Mouse (Mus musculus) neural tube, embryonic 11.5 days (tissue): Measurements from ENCODE around the gene Hmg20b. TPM values are rescaled to one million over a fixed set of nuclear protein-coding genes. Genes with fewer than 3 reads are reported as not detected.

Experiments
- ATAC-seq: fragments of 200-750 bp; cut with Nextera tagmentation; 2 replicates; pipeline ENCODE4 v1.8.0; 2017; ENCODE audit warnings: moderate number of reproducible peaks, mild to moderate bottlenecking, moderate TSS enrichment, moderate library complexity; ENCODE audit not compliant: insufficient read depth, low FRiP score, low TSS enrichment
- DNase-seq: peaks from one replicate; pipeline ENCODE4 v3.0.0-alpha.2; 2015; ENCODE audit warnings: low spot score
- H3K27ac ChIP-seq: fragments of 300-500 bp; sonication (generic); 2 replicates; pipeline ENCODE4 v1.5.1; 2014; ENCODE audit warnings: low read depth, mild to moderate bottlenecking, low read length
- H3K27me3 ChIP-seq: fragments of 300-500 bp; sonication (generic); 2 replicates; pipeline ENCODE4 v1.6.1; 2014; ENCODE audit warnings: mild to moderate bottlenecking, low read length, mixed read lengths; ENCODE audit not compliant: control insufficient read depth, insufficient read depth
- H3K36me3 ChIP-seq: fragments of 300-500 bp; sonication (generic); 2 replicates; pipeline ENCODE4 v1.6.1; 2014; ENCODE audit warnings: mild to moderate bottlenecking, low read length, moderate library complexity, mixed read lengths; ENCODE audit not compliant: control insufficient read depth, insufficient read depth
- H3K4me1 ChIP-seq: fragments of 300-500 bp; sonication (generic); 2 replicates; pipeline ENCODE4 v1.6.1; 2014; ENCODE audit warnings: low read length, mixed read lengths; ENCODE audit not compliant: control insufficient read depth, insufficient read depth
- H3K4me2 ChIP-seq: fragments of 300-500 bp; sonication (generic); 2 replicates; pipeline ENCODE4 v1.6.1; 2014; ENCODE audit warnings: low read depth, mild to moderate bottlenecking, moderate library complexity
- H3K4me3 ChIP-seq: fragments of 300-500 bp; sonication (generic); 2 replicates; pipeline ENCODE4 v1.5.1; 2014; ENCODE audit warnings: low read depth, low read length
- H3K9ac ChIP-seq: fragments of 300-500 bp; sonication (generic); 2 replicates; pipeline ENCODE4 v1.6.1; 2014; ENCODE audit warnings: mild to moderate bottlenecking, low read length
- H3K9me3 ChIP-seq: fragments of 300-500 bp; sonication (generic); 2 replicates; pipeline ENCODE4 v1.6.1; 2016; ENCODE audit warnings: low read length; ENCODE audit not compliant: control insufficient read depth
- WGBS: fragments of 180-500 bp; shearing (Covaris S2); extraction: QIAGEN DNeasy Blood & Tissue Kit; methylation state at CpG from one replicate; pipeline ENCODE4 v1.1.7; 2014; 5-methylcytosine and 5-hydroxymethylcytosine counted together
- polyA plus RNA-seq: library from polyadenylated mRNA; unstranded; fragments of >200 nt; fragmentation: Nextera tagmentation; extraction: Ambion mirVana; gene quantifications from 2 replicates; pipeline ENCODE4 v1.2.1, GENCODE M21; 2014

Hmg20b gene
- polyA plus RNA-seq, 1 experiment from 2014 or later = 104 TPM

DNA sequence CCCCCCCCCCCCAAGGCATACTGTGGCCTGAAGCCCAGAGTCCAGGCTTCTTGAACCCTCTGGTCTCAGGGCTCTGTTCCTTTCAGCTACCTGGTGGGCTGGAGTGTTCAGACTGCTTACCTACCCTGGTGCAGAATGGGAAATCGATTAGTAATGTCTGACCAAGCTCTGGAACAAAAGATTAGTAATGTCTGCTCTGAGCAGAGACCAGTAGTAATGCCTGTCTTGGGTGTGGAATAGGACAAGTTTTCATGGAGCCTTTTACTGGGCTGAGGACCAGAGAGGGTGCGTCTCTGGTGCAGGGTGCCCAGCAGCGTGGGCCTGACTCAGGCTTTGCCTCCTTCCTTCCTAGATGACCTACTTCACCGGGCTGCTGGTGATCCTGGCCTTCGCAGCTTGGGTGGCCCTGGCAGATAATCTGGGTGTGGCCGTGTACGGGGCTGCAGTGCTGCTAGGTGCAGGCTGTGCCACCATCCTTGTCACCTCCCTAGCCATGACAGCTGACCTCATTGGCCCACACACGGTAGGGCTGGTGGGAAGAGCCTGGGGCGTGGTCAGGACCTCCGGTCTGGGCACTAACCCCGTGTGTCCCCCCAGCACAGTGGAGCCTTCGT lies 12.2 kb upstream of the Hmg20b start:
- Histone ChIP-seq H3K27ac (no peak overlapping the region), H3K4me2 (no peak overlapping the region), H3K9me3 (no peaks in the 10 kb centered on the region), H3K4me3 (no peak overlapping the region), H3K9ac (no peak overlapping the region), H3K36me3 (peaks cover 10% of the 10 kb centered on the region), H3K27me3 (peaks cover 15% of the 10 kb centered on the region), H3K4me1 (peaks cover 46% of the 10 kb centered on the region)
- DNase-seq (no peak), ATAC-seq (no peak)
- 80% methylated on average over 12 of the region's 12 CpGs for WGBS

DNA sequence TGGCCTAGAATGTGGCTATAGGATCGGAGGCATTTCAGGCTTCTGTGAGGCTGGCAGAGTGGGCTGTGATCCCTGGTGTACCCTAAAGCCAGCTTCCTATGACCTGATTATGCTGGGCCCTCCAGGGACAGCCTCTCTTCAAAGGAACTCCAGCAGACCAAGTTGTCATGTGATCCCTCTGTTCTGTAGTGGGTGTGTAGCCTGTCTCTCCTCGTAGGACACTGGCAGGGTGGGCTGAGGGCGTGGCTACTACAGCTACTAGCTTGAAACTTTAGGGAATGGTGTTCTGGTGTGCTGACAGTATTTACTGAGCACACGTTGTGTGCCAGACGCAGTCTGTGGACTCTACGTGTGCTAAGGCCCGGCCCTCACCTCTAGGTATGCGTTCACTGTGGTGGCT lies 10.4 kb upstream of the Hmg20b start:
- WGBS = 75% methylated on average over 8 of the region's 8 CpGs
- Histone ChIP-seq H3K9me3 (no peaks in the 10 kb centered on the region), H3K9ac (no peak overlapping the region), H3K27me3 (peaks cover 15% of the 10 kb centered on the region), H3K27ac (no peak overlapping the region), H3K4me1 (peaks cover 43% of the 10 kb centered on the region), H3K36me3 (no peaks in the 10 kb centered on the region), H3K4me2 (no peak overlapping the region), H3K4me3 (no peak overlapping the region)
- DNase-seq (no peak), ATAC-seq (no peak)

DNA sequence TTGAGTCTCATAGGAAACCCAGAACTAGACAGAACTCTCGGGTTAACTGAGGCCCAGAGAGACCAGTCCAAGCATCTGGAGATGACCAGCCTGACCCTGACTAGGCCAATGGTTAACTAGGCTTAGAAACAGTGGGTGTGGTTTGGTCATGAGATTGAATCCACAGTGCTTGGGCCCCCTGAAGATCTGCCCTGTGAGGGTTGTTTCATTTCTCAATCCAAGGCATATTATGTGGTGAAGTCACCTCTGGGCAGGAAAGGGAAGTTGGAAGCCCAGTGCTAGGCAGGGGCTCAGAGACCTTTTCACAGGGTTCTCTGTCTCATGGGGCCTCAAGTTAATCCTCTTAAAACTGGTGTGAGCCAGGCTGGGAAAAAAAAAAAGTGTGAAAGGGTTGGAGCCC lies 8.6 kb upstream of the Hmg20b start:
- H3K36me3 ChIP-seq = no peaks in the 10 kb centered on the region
- H3K4me3 ChIP-seq = no peak overlapping the region
- no peak overlapping the region; the same call in 1 of the 2 replicates for H3K9ac ChIP-seq
- H3K27ac ChIP-seq = no peak overlapping the region
- H3K4me2 ChIP-seq = peak overlapping the region; percentile 99; the same call in 1 of the 2 replicates
- peaks cover 3% of the 10 kb centered on the region for H3K27me3 ChIP-seq
- DNase-seq (no peak), ATAC-seq (no peak)
- 62% methylated on average over 1 of the region's 1 CpGs for WGBS
- peaks cover 25% of the 10 kb centered on the region for H3K4me1 ChIP-seq
- no peaks in the 10 kb centered on the region for H3K9me3 ChIP-seq

DNA sequence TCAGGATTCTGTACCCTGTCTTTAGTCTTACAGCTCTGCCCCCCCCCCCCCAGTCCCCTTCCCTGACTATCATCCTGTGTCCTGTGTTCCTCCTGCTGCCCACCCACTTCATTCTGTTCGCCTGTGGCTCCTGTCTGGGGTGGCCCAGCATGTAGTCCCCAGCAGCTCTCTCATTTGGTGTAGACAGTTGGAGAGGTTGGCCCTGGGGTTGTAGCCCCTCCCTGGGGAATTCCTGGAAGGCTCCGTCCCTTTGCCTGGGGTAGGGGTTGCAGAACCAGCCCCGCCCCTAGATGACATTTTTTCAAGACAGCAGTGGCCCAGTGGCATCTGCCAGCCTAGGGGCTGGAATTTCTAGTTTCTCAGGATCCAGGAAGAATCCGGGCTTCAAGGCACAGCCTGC lies 7.9 kb upstream of the Hmg20b start:
- Histone ChIP-seq H3K4me2 (peak overlapping the region; percentile 99), H3K27ac (no peak overlapping the region), H3K4me1 (peaks cover 18% of the 10 kb centered on the region), H3K27me3 (no peaks in the 10 kb centered on the region), H3K9me3 (no peaks in the 10 kb centered on the region), H3K9ac (peak overlapping the region; percentile 80), H3K4me3 (peak overlapping the region; percentile 67), H3K36me3 (no peaks in the 10 kb centered on the region)
- no peak for ATAC-seq
- DNase-seq = no peak
- WGBS = 37% methylated on average over 4 of the region's 4 CpGs

DNA sequence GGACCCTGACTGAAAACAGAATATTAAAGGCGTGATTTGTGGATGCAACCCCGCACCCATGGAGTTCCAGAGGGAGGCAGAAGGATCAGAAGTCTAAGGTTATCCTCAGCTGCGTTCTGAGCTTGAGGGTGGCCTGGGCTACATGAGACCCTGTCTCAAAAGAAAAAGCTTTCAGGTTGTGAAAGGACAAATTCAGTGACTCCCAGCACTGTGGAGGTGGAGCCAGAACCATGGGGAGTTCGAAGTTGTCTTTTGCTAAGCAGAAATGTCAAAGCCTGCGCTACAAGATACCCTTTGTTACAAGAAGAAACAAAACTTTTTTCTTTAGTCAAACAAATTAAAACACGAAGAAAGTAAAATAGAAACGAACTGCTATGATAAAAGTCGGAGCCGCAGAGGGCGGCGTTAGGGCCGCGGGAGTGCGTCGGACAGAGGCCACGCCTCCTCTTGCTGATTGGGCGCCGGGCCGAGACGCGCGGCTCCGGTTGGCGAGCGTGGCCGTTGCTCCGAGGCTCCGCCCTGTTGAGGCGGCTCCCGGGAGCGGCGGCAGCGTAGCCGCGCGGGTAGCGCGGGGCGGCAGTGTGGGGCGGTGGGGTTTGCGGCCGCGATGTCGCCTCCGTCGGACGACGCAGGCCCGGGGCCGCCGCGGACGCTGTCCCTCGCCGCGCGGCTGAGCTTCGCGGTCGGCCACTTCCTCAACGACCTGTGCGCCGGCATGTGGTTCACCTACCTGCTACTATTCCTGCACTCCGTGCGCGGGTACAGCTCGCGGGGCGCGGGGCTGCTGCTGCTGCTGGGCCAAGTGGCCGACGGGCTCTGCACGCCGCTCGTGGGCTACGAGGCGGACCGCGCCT lies 6.9 kb upstream of the Hmg20b start, which contains the start of gene Mfsd12:
Gene Mfsd12 (plus strand): TSS at position 501 of the 854 bp plus-strand sequence.
- H3K4me3 ChIP-seq = peak within 1 kb of the TSS; percentile 67
- H3K27me3 ChIP-seq = no peaks in the 10 kb centered on the region
- peak within 1 kb of the TSS; percentile 99 for H3K4me2 ChIP-seq
- no peaks in the 10 kb centered on the region for H3K36me3 ChIP-seq
- ATAC-seq (peak; percentile 87), DNase-seq (peak; percentile 91)
- H3K4me1 ChIP-seq = peaks cover 16% of the 10 kb centered on the region
- H3K27ac ChIP-seq = 0 out of 2 replicates have a peak within 1 kb of the TSS, but pooled peaks have one; percentile 10
- peak within 1 kb of the TSS; percentile 80 for H3K9ac ChIP-seq
- 2% methylated on average over 77 of the region's 79 CpGs for WGBS
- no peaks in the 10 kb centered on the region for H3K9me3 ChIP-seq

DNA sequence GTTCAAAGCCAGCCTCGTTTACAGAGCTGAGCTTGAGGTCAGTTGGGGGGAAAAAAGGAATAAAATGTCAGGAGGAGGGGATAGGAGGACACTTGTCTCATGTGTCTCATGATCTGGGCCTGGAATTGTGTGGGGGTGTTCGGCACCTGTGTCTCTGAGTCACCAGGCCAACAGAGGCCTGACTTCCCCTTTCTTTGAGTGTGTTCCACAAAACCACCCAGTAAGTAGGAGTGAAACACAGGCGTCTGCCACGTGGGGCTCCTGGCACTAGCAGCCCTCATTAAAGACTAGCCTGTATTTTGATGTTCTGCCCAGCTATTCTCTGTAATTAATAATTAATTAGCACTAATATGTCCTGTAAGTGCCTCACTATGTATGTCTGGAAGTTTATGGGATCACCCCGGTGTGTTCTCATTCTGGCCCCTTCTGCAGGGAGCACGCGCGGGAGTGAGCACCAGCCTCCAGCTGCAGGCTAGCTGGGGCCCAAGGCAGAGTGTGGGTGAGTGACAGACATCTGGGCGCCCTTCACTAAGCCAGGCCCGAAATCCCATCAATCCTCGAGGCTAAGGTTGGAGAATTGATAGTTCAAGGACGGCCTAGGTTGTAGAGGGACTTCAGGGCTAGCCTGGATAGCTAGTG lies 6.2 kb upstream of the Hmg20b start:
- Histone ChIP-seq H3K4me3 (no peak overlapping the region), H3K4me2 (peak overlapping the region; percentile 99), H3K4me1 (peaks cover 16% of the 10 kb centered on the region), H3K36me3 (no peaks in the 10 kb centered on the region), H3K9ac (no peak overlapping the region), H3K27me3 (no peaks in the 10 kb centered on the region), H3K9me3 (no peaks in the 10 kb centered on the region), H3K27ac (no peak overlapping the region)
- 56% methylated on average over 12 of the region's 12 CpGs for WGBS
- ATAC-seq = no peak
- no peak for DNase-seq

DNA sequence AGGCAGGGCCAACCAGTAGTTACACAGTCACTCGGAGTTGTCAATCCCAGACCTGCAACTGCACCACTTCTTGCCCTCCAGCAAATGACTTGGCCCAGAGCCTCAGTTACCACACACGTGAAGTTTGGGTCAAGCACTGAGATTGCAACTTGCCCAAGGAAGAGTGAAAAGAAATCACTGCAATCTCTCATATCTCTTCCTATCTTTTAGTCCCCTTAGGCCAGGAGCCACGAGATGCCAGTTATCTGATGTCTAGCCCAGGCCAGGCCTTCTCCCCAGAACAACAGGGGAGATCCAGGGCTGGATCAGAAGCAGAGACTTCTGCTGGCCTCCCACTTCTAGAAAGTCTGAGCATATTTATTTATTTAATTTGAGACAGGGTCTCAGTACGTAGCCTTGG lies 5.3 kb upstream of the Hmg20b start:
- Histone ChIP-seq H3K27ac (no peak overlapping the region), H3K4me1 (peaks cover 18% of the 10 kb centered on the region), H3K4me3 (no peak overlapping the region), H3K9me3 (no peaks in the 10 kb centered on the region), H3K9ac (no peak overlapping the region), H3K4me2 (no peak overlapping the region), H3K27me3 (no peaks in the 10 kb centered on the region), H3K36me3 (no peaks in the 10 kb centered on the region)
- WGBS = 82% methylated on average over 4 of the region's 4 CpGs
- DNase-seq (no peak), ATAC-seq (no peak)

DNA sequence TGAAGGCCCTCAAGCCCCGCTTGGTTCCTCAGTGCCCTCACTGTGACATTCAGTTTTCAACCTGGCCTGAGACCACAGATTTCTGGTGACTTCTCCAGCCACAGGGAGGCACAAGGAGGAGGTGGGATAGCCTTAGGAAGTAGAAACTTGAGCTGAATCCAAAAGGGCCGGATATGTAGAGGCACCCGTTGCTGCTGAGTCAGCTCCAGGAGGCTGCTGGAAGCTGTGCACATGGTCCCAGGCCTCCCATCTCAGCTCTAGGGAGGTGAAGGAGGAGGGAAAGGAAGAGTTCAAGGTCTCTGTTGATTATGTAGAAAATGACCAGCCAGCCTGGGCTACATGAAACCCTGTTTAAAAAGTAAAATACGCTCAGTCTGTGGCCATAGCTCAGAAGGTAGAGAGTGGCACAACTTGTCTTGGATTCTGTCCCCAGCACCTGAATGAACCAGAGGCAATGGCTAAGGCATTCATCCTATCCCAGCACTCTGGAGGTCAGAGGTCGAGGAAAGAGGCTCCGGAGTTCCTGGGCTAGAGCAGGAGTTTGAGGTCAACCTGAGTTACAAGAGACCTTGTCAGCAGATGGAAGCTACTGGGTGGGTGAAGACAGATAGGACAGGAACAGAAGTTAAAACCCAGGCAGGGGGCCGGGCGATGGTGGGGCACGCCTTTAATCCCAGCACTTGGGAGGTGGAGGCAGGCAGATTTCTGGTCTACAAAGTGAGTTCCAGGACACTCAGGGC lies 4.6 kb upstream of the Hmg20b start:
- no peak overlapping the region for H3K9ac ChIP-seq
- ATAC-seq (no peak), DNase-seq (no peak)
- WGBS = 70% methylated on average over 9 of the region's 9 CpGs
- H3K4me3 ChIP-seq = no peak overlapping the region
- H3K36me3 ChIP-seq = no peaks in the 10 kb centered on the region
- no peaks in the 10 kb centered on the region for H3K9me3 ChIP-seq
- H3K27me3 ChIP-seq = no peaks in the 10 kb centered on the region
- no peak overlapping the region for H3K4me2 ChIP-seq
- H3K4me1 ChIP-seq = peaks cover 18% of the 10 kb centered on the region
- no peak overlapping the region for H3K27ac ChIP-seq
